Mouse (Mus musculus): ENCODE data around the gene Pmf1.

DNA sequence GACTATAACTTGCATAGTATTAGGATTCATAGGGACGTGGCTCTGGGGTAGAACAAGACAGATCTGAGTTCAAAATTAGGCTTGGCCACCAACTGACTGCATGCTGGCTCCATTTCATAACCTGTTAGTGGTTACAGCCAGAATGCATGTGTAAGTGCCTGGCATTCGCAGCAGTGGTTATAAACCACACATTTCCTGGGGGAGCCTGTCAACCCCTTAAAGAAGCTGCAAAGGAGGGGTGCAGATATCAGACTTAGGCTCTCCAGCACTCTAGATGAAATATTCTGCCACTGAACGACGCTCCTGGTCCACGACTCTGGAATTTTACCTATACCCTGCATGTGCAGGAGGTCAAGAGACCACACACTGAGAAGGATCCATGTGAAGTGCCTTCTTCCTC, 42.1 kb upstream of the Pmf1 start:
- TF ChIP-seq CTCF (IDR thresholded peaks at IDR 0.05) (no peak), EP300 (IDR thresholded peaks at IDR 0.05) (no peak)
